ENCODE assay signal across 8 mouse cellular contexts in the genomic region with DNA sequence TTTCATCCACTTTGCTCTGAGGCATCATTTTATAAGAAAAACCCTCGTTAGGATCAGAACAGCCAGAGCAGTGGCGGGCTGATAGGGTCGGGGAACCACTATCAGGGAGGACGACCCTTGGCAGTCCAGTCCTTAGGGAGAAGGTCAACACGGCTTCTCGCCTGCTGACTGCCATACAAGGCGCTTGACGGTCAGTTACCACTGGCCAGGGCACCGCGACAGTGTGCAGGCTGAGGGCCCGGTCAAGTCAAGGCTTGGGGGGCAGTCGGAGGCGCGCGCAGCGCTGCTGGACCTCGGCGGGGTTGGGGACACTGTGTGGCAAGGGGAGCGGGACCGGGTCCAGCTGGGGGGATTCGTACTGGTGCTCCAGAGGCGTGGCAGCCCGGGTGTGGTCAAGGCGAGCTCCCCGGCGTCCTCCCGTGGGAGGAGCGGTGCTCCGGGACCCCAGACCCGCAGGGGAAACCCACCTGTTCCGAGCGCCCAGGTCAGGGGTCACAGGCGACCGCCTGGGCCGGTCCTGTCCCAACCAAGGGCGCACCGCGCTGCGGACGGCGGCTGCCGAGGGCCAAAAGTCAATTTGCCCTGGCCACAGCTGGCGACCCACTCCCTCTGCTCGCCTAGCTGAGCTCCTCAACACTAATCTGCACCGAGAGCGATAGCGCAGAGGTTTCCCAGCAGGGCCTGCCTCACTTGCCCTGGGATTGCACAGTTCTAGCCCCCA. TPM values are rescaled to one million over a fixed set of nuclear protein-coding genes. Genes with fewer than 3 reads are reported as not detected.
A peak's percentile ranks its signal among the peaks of the same experiment; 100 is the strongest.
DNase-seq lines count a peak whose midpoint lies in the region; ATAC-seq and TF ChIP-seq lines count a peak whose summit lies in the region.

A gene (minus strand): TSS at position 544 of the 721 bp plus-strand sequence.

- peak within 1 kb of the TSS; percentile 36 for H3K4me2 ChIP-seq in forebrain, embryonic 15.5 days (replicated peaks)
- peak within 1 kb of the TSS; percentile 71 for H3K4me2 ChIP-seq in limb, embryonic 14.5 days (replicated peaks; ENCODE audit: low read depth, low read length, severe bottlenecking)
- peak within 1 kb of the TSS; percentile 67 for H3K4me2 ChIP-seq in midbrain, embryonic 13.5 days (replicated peaks)

- DNase-seq in ZHBTc4 (ENCODE audit: low read depth, low spot score) = peak; percentile 66
- peak; percentile 44 for DNase-seq in cerebellum, adult 11-12 months
- DNase-seq in hindbrain, embryonic 10.5 days (ENCODE audit: low spot score) = peak; percentile 76
- no peak for DNase-seq in limb, embryonic 14.5 days (ENCODE audit: low spot score)
- peak; percentile 73 for DNase-seq in testis, postnatal 10 days (ENCODE audit: low spot score)
- DNase-seq in left cerebral cortex, postnatal 36 days (ENCODE audit: low spot score in 2 of 2) = no peak

- under 1% methylated on average over 47 of the region's 47 CpGs for WGBS in forebrain, embryonic 15.5 days
- under 1% methylated on average over 47 of the region's 47 CpGs for WGBS in hindbrain, embryonic 10.5 days
- WGBS in limb, embryonic 14.5 days = 4% methylated on average over 38 of the region's 47 CpGs
- 2% methylated on average over 47 of the region's 47 CpGs for WGBS in midbrain, embryonic 13.5 days

- 0 out of 2 replicates have a peak within 1 kb of the TSS, but pooled peaks have one; percentile 8 for H3K9ac ChIP-seq in forebrain, embryonic 15.5 days (replicated peaks)
- H3K9ac ChIP-seq in limb, embryonic 14.5 days (ENCODE audit: low read depth, low read length, severe bottlenecking) = peak within 1 kb of the TSS; percentile 47; the same call in 1 of the 2 replicates
- peak within 1 kb of the TSS; percentile 61; the same call in 1 of the 2 replicates for H3K9ac ChIP-seq in midbrain, embryonic 13.5 days (replicated peaks)

- 0 out of 2 replicates have a peak, but pooled peaks have one; percentile 26 for ATAC-seq in forebrain, embryonic 15.5 days (replicated peaks)
- peak; percentile 31; the same call in 1 of the 2 replicates for ATAC-seq in limb, embryonic 14.5 days (ENCODE audit: low FRiP score, low read depth)
- ATAC-seq in midbrain, embryonic 13.5 days = peak; percentile 55

- no peak within 1 kb of the TSS for H3K27ac ChIP-seq in forebrain, embryonic 15.5 days (replicated peaks)
- H3K27ac ChIP-seq in hindbrain, embryonic 10.5 days = peak within 1 kb of the TSS; percentile 78
- no peak within 1 kb of the TSS for H3K27ac ChIP-seq in limb, embryonic 14.5 days (replicated peaks; ENCODE audit: low read depth, low read length)
- H3K27ac ChIP-seq in midbrain, embryonic 13.5 days = no peak within 1 kb of the TSS

- H3K27me3 ChIP-seq in forebrain, embryonic 15.5 days = peaks cover 36% of the 10 kb centered on the region
- H3K27me3 ChIP-seq in hindbrain, embryonic 10.5 days (ENCODE audit: insufficient read depth, poor library complexity, severe bottlenecking) = peaks cover 25% of the 10 kb centered on the region
- H3K27me3 ChIP-seq in limb, embryonic 14.5 days (ENCODE audit: control insufficient read depth, insufficient read depth, low read length) = peaks cover 3% of the 10 kb centered on the region; the same call in 1 of the 2 replicates
- peaks cover 51% of the 10 kb centered on the region for H3K27me3 ChIP-seq in midbrain, embryonic 13.5 days

- peaks cover 8% of the 10 kb centered on the region for H3K4me1 ChIP-seq in forebrain, embryonic 15.5 days
- peaks cover 8% of the 10 kb centered on the region for H3K4me1 ChIP-seq in hindbrain, embryonic 10.5 days (replicated peaks)
- H3K4me1 ChIP-seq in limb, embryonic 14.5 days (ENCODE audit: control insufficient read depth, insufficient read depth, low read length) = peaks cover 3% of the 10 kb centered on the region; the same call in 1 of the 2 replicates
- peaks cover 7% of the 10 kb centered on the region for H3K4me1 ChIP-seq in midbrain, embryonic 13.5 days (replicated peaks)

- no peak for TF ChIP-seq POLR2A in limb, embryonic 14.5 days (IDR thresholded peaks at IDR 0.05; ENCODE audit: borderline replicate concordance, extremely low read depth, insufficient read depth, insufficient read length)

- peaks cover 28% of the 10 kb centered on the region for H3K36me3 ChIP-seq in forebrain, embryonic 15.5 days
- peaks cover 29% of the 10 kb centered on the region for H3K36me3 ChIP-seq in hindbrain, embryonic 10.5 days
- H3K36me3 ChIP-seq in limb, embryonic 14.5 days (ENCODE audit: control insufficient read depth, insufficient read depth, low read length) = peaks cover 28% of the 10 kb centered on the region
- H3K36me3 ChIP-seq in midbrain, embryonic 13.5 days = peaks cover 28% of the 10 kb centered on the region

- intact Hi-C loops in left cerebral cortex, postnatal 36 days (cut with DNase I) = no loop called here

- H3K9me3 ChIP-seq in forebrain, embryonic 15.5 days = 0 out of 2 replicates have a peak, but pooled peaks cover under 1% of the 10 kb centered on the region
- peaks cover 12% of the 10 kb centered on the region for H3K9me3 ChIP-seq in hindbrain, embryonic 10.5 days
- H3K9me3 ChIP-seq in limb, embryonic 14.5 days (ENCODE audit: control insufficient read depth, low read length) = peaks cover 5% of the 10 kb centered on the region; the same call in 1 of the 2 replicates
- peaks cover 11% of the 10 kb centered on the region for H3K9me3 ChIP-seq in midbrain, embryonic 13.5 days

- peak within 1 kb of the TSS; percentile 24 for H3K4me3 ChIP-seq in forebrain, embryonic 15.5 days
- H3K4me3 ChIP-seq in hindbrain, embryonic 10.5 days = peak within 1 kb of the TSS; percentile 72
- H3K4me3 ChIP-seq in limb, embryonic 14.5 days (replicated peaks; ENCODE audit: low read length) = peak within 1 kb of the TSS; percentile 42
- H3K4me3 ChIP-seq in midbrain, embryonic 13.5 days (replicated peaks) = peak within 1 kb of the TSS; percentile 45

RNA-seq across cellular contexts. Expression of the gene that starts here (rescaled TPM):
- 0.08 and 0.09 TPM in 2 replicates for polyA plus RNA-seq in forebrain, embryonic 15.5 days (2015; fragmentation: Nextera tagmentation; extraction: Ambion mirVana)
- polyA plus RNA-seq in hindbrain, embryonic 10.5 days (2016; fragmentation: Nextera tagmentation; extraction: Ambion mirVana) = 0.54 and 0.58 TPM in 2 replicates
- 1.5 and 1.6 TPM in 2 replicates for polyA plus RNA-seq in limb, embryonic 14.5 days (2012; rRNA removed)
- polyA plus RNA-seq in limb, embryonic 14.5 days (2014; fragmentation: Nextera tagmentation; extraction: Ambion mirVana) = 0.14 and 0.34 TPM in 2 replicates
- 0.17 and 0.41 TPM in 2 replicates for polyA plus RNA-seq in midbrain, embryonic 13.5 days (2015; fragmentation: Nextera tagmentation; extraction: Ambion mirVana)
- under 1 TPM; 0.07 to 0.36 TPM for total RNA-seq in left cerebral cortex, postnatal 36 days (2021)

Comparison
In these comparisons a context has a peak if more than half of its experiments do, and no peak if none do; other contexts are left out.
1. Peak in ATAC-seq, H3K4me3 ChIP-seq, H3K9ac ChIP-seq and H3K4me2 ChIP-seq in forebrain, embryonic 15.5 days; RNA of the gene not detected or under 1 TPM.
2. Peak in DNase-seq, H3K4me3 ChIP-seq and H3K27ac ChIP-seq in hindbrain, embryonic 10.5 days; RNA of the gene not detected or under 1 TPM.
3. Peak in ATAC-seq, H3K4me3 ChIP-seq, H3K9ac ChIP-seq and H3K4me2 ChIP-seq in midbrain, embryonic 13.5 days; RNA of the gene not detected or under 1 TPM.
4. DNase-seq: peak in ZHBTc4 (single experiment), cerebellum, adult 11-12 months (single experiment) and testis, postnatal 10 days (single experiment); none in limb, embryonic 14.5 days (single experiment) and left cerebral cortex, postnatal 36 days (0 of 2).
5. H3K9ac ChIP-seq: peak in every context shown above with its lines; median percentile 61 in midbrain, embryonic 13.5 days; 47 in limb, embryonic 14.5 days; 8 in forebrain, embryonic 15.5 days.
6. Peak in every context shown above with its lines, with median percentiles within 50 percentile points of each other: ATAC-seq, H3K4me2 ChIP-seq and H3K4me3 ChIP-seq.